Mouse (Mus musculus) midbrain, embryonic 11.5 days (tissue): ENCODE measurements around the gene Olfr649. TPM values are rescaled to one million over a fixed set of nuclear protein-coding genes. Genes with fewer than 3 reads are reported as not detected.
A peak's percentile ranks its signal among the peaks of the same experiment; 100 is the strongest.

Source experiments
- ATAC-seq: fragments of 200-750 bp; cut with Nextera tagmentation; 2 replicates; pipeline ENCODE4 v1.8.0; 2017; ENCODE audit warnings: moderate TSS enrichment, moderate library complexity; ENCODE audit not compliant: low FRiP score
- DNase-seq: peaks from one replicate; pipeline ENCODE4 v3.0.0; 2015; ENCODE audit warnings: low spot score; ENCODE audit errors: missing footprints
- H3K27ac ChIP-seq: fragments of 300-500 bp; sonication (generic); 2 replicates; pipeline ENCODE4 v1.5.1; 2014; ENCODE audit warnings: low read depth, low read length
- H3K27me3 ChIP-seq: fragments of 300-500 bp; sonication (generic); 2 replicates; pipeline ENCODE4 v1.6.1; 2014; ENCODE audit warnings: mild to moderate bottlenecking, low read length, moderate library complexity, mixed read lengths; ENCODE audit not compliant: control insufficient read depth, insufficient read depth
- H3K36me3 ChIP-seq: fragments of 300-500 bp; sonication (generic); 2 replicates; pipeline ENCODE4 v1.6.1; 2014; ENCODE audit warnings: mild to moderate bottlenecking, low read length, moderate library complexity, mixed read lengths; ENCODE audit not compliant: control insufficient read depth, insufficient read depth
- H3K4me1 ChIP-seq: fragments of 300-500 bp; sonication (generic); 2 replicates; pipeline ENCODE4 v1.6.1; 2014; ENCODE audit warnings: low read length; ENCODE audit not compliant: control insufficient read depth, insufficient read depth
- H3K4me2 ChIP-seq: fragments of 300-500 bp; sonication (generic); 2 replicates; pipeline ENCODE4 v1.6.1; 2014; ENCODE audit warnings: mild to moderate bottlenecking, moderate library complexity
- H3K4me3 ChIP-seq: fragments of 300-500 bp; sonication (generic); 2 replicates; pipeline ENCODE4 v1.5.1; 2014; ENCODE audit warnings: low read depth, low read length
- H3K9ac ChIP-seq: fragments of 300-500 bp; sonication (generic); 2 replicates; pipeline ENCODE4 v1.6.1; 2014; ENCODE audit warnings: low read length
- H3K9me3 ChIP-seq: fragments of 300-500 bp; sonication (generic); 2 replicates; pipeline ENCODE4 v1.6.1; 2016; ENCODE audit warnings: low read length; ENCODE audit not compliant: control insufficient read depth
- WGBS: fragments of 180-500 bp; shearing (Covaris S2); extraction: QIAGEN DNeasy Blood & Tissue Kit; methylation state at CpG from one replicate; pipeline ENCODE4 v1.1.7; 2014; 5-methylcytosine and 5-hydroxymethylcytosine counted together
- polyA plus RNA-seq: library from polyadenylated mRNA; unstranded; fragments of >200 nt; fragmentation: Nextera tagmentation; extraction: Ambion mirVana; gene quantifications from 2 replicates; pipeline ENCODE4 v1.2.1, GENCODE M21; 2014

The Olfr649 gene
- polyA plus RNA-seq, 1 experiment from 2014 or later: not detected

GRCm38 (mm10) chr7:104206197-104206596 is 10.4 kb upstream of the Olfr649 start:
- Histone ChIP-seq H3K36me3 (no peaks in the 10 kb centered on the region), H3K27me3 (no peaks in the 10 kb centered on the region), H3K27ac (no peak overlapping the region), H3K4me2 (no peak overlapping the region), H3K4me1 (no peaks in the 10 kb centered on the region), H3K9me3 (no peaks in the 10 kb centered on the region), H3K4me3 (no peak overlapping the region), H3K9ac (no peak overlapping the region)
- DNase-seq (no peak), ATAC-seq (no peak)
- WGBS: 94% methylated on average over 7 of the region's 7 CpGs

- no peak overlapping the region for H3K27ac ChIP-seq
- no peaks in the 10 kb centered on the region for H3K36me3 ChIP-seq
- H3K9ac ChIP-seq: no peak overlapping the region
- peak; percentile 89 for DNase-seq
- peak; percentile 77; the same call in 1 of the 2 replicates for ATAC-seq
- H3K4me2 ChIP-seq: no peak overlapping the region
- no peaks in the 10 kb centered on the region for H3K27me3 ChIP-seq
- no peak overlapping the region for H3K4me3 ChIP-seq
- H3K9me3 ChIP-seq: no peaks in the 10 kb centered on the region
- WGBS: 6% methylated on average over 5 of the region's 5 CpGs
- H3K4me1 ChIP-seq: no peaks in the 10 kb centered on the region
These were observed 4.0 kb upstream of the Olfr649 start for GRCm38 (mm10) chr7:104199822-104200221.

- H3K4me3 ChIP-seq: no peak overlapping the region
- 59% methylated on average over 9 of the region's 9 CpGs for WGBS
- H3K36me3 ChIP-seq: no peaks in the 10 kb centered on the region
- H3K9ac ChIP-seq: no peak overlapping the region
- H3K9me3 ChIP-seq: no peaks in the 10 kb centered on the region
- no peak for DNase-seq
- no peaks in the 10 kb centered on the region for H3K27me3 ChIP-seq
- no peak for ATAC-seq
- H3K27ac ChIP-seq: no peak overlapping the region
- no peaks in the 10 kb centered on the region for H3K4me1 ChIP-seq
- H3K4me2 ChIP-seq: no peak overlapping the region
These were observed 4.5 kb downstream of the Olfr649 start for GRCm38 (mm10) chr7:104191275-104191674.

GRCm38 (mm10) chr7:104183292-104183691 is 12.5 kb downstream of the Olfr649 start, which contains the start of gene Olfr648:
Olfr648 (minus strand) TSS chr7:104183392.
- WGBS: 89% methylated on average over 2 of the region's 2 CpGs
- H3K4me3 ChIP-seq: no peak within 1 kb of the TSS
- H3K9me3 ChIP-seq: no peaks in the 10 kb centered on the region
- H3K4me1 ChIP-seq: no peaks in the 10 kb centered on the region
- no peak for DNase-seq
- no peaks in the 10 kb centered on the region for H3K27me3 ChIP-seq
- H3K9ac ChIP-seq: no peak within 1 kb of the TSS
- no peak for ATAC-seq
- H3K36me3 ChIP-seq: no peaks in the 10 kb centered on the region
- H3K4me2 ChIP-seq: no peak within 1 kb of the TSS
- no peak within 1 kb of the TSS for H3K27ac ChIP-seq

- no peaks in the 10 kb centered on the region for H3K27me3 ChIP-seq
- no peaks in the 10 kb centered on the region for H3K9me3 ChIP-seq
- H3K4me3 ChIP-seq: no peak overlapping the region
- no peak overlapping the region for H3K9ac ChIP-seq
- ATAC-seq: no peak
- no peak overlapping the region for H3K27ac ChIP-seq
- H3K4me1 ChIP-seq: no peaks in the 10 kb centered on the region
- no peak for DNase-seq
- no peak overlapping the region for H3K4me2 ChIP-seq
- WGBS: 82% methylated on average over 1 of the region's 1 CpGs
- H3K36me3 ChIP-seq: no peaks in the 10 kb centered on the region
These were observed 16.7 kb downstream of the Olfr649 start for GRCm38 (mm10) chr7:104179074-104179473.

- no peak overlapping the region for H3K9ac ChIP-seq
- DNase-seq (no peak), ATAC-seq (no peak)
- no peaks in the 10 kb centered on the region for H3K36me3 ChIP-seq
- no peak overlapping the region for H3K4me2 ChIP-seq
- no peak overlapping the region for H3K4me3 ChIP-seq
- H3K9me3 ChIP-seq: no peaks in the 10 kb centered on the region
- H3K4me1 ChIP-seq: no peaks in the 10 kb centered on the region
- H3K27ac ChIP-seq: no peak overlapping the region
- 68% methylated on average over 5 of the region's 5 CpGs for WGBS
- H3K27me3 ChIP-seq: no peaks in the 10 kb centered on the region
These were observed 17.2 kb downstream of the Olfr649 start for GRCm38 (mm10) chr7:104178422-104179054.

GRCm38 (mm10) chr7:104175085-104175484 is 20.7 kb downstream of the Olfr649 start:
- H3K4me1 ChIP-seq: no peaks in the 10 kb centered on the region
- H3K36me3 ChIP-seq: no peaks in the 10 kb centered on the region
- H3K4me3 ChIP-seq: no peak overlapping the region
- no peaks in the 10 kb centered on the region for H3K9me3 ChIP-seq
- no peaks in the 10 kb centered on the region for H3K27me3 ChIP-seq
- no peak overlapping the region for H3K27ac ChIP-seq
- H3K4me2 ChIP-seq: no peak overlapping the region
- H3K9ac ChIP-seq: no peak overlapping the region
- no peak for DNase-seq
- WGBS: 36% methylated on average over 1 of the region's 1 CpGs
- ATAC-seq: no peak

GRCm38 (mm10) chr7:104169634-104170204 is 26.1 kb downstream of the Olfr649 start:
- H3K27me3 ChIP-seq: no peaks in the 10 kb centered on the region
- no peak overlapping the region for H3K4me3 ChIP-seq
- WGBS: 86% methylated on average over 6 of the region's 6 CpGs
- no peak for DNase-seq
- no peak overlapping the region for H3K27ac ChIP-seq
- H3K9me3 ChIP-seq: no peaks in the 10 kb centered on the region
- H3K4me1 ChIP-seq: no peaks in the 10 kb centered on the region
- no peak overlapping the region for H3K9ac ChIP-seq
- no peaks in the 10 kb centered on the region for H3K36me3 ChIP-seq
- no peak for ATAC-seq
- no peak overlapping the region for H3K4me2 ChIP-seq

GRCm38 (mm10) chr7:104167105-104167504 is 28.7 kb downstream of the Olfr649 start:
- no peak overlapping the region for H3K9ac ChIP-seq
- WGBS: 89% methylated on average over 6 of the region's 6 CpGs
- DNase-seq (no peak), ATAC-seq (no peak)
- H3K4me3 ChIP-seq: no peak overlapping the region
- no peak overlapping the region for H3K27ac ChIP-seq
- no peaks in the 10 kb centered on the region for H3K36me3 ChIP-seq
- H3K9me3 ChIP-seq: no peaks in the 10 kb centered on the region
- no peak overlapping the region for H3K4me2 ChIP-seq
- H3K4me1 ChIP-seq: no peaks in the 10 kb centered on the region
- no peaks in the 10 kb centered on the region for H3K27me3 ChIP-seq
